Mouse (Mus musculus) intestine, postnatal 0 days (tissue): Measurements from ENCODE around the gene Xpot. TPM values are rescaled to one million over a fixed set of nuclear protein-coding genes. Genes with fewer than 3 reads are reported as not detected.

Source experiments
- ATAC-seq: fragments of 200-750 bp; cut with Nextera tagmentation; 2 replicates; pipeline ENCODE4 v1.8.0; 2017; ENCODE audit warnings: mild to moderate bottlenecking, moderate TSS enrichment, moderate library complexity
- H3K27ac ChIP-seq: fragments of 300-500 bp; sonication (generic); 2 replicates; pipeline ENCODE4 v1.5.1; 2014; ENCODE audit warnings: mild to moderate bottlenecking, low read depth, low read length, moderate library complexity
- H3K27me3 ChIP-seq: fragments of 300-500 bp; sonication (generic); replicated peaks from 2 replicates; pipeline ENCODE4 v1.6.1; 2014; ENCODE audit warnings: low read length, mixed read lengths; ENCODE audit not compliant: control insufficient read depth, insufficient read depth
- H3K36me3 ChIP-seq: fragments of 300-500 bp; sonication (generic); 2 replicates; pipeline ENCODE4 v1.6.1; 2014; ENCODE audit warnings: mild to moderate bottlenecking, moderate library complexity; ENCODE audit not compliant: control insufficient read depth, insufficient read depth
- H3K4me1 ChIP-seq: fragments of 300-500 bp; sonication (generic); replicated peaks from 2 replicates; pipeline ENCODE4 v1.6.1; 2014; ENCODE audit warnings: antibody characterized with exemption, low read length, mixed read lengths; ENCODE audit not compliant: control insufficient read depth, insufficient read depth
- H3K4me2 ChIP-seq: fragments of 300-500 bp; sonication (generic); replicated peaks from 2 replicates; pipeline ENCODE4 v1.6.1; 2014; ENCODE audit warnings: low read depth, mild to moderate bottlenecking, moderate library complexity
- H3K4me3 ChIP-seq: fragments of 300-500 bp; sonication (generic); 2 replicates; pipeline ENCODE4 v1.5.1; 2014; ENCODE audit warnings: low read depth, low read length
- H3K9ac ChIP-seq: fragments of 300-500 bp; sonication (generic); 2 replicates; pipeline ENCODE4 v1.6.1; 2014; ENCODE audit warnings: mild to moderate bottlenecking, low read depth, low read length
- H3K9me3 ChIP-seq: fragments of 300-500 bp; sonication (generic); 2 replicates; pipeline ENCODE4 v1.6.1; 2016; ENCODE audit warnings: mixed run types; ENCODE audit not compliant: control insufficient read depth
- CTCF ChIP-seq: sonication (generic); IDR thresholded peaks from 2 replicates; pipeline ENCODE4 v1.5.1; 2016; ENCODE audit warnings: low read depth, mild to moderate bottlenecking, control low read depth, antibody characterized with exemption, moderate library complexity
- WGBS: fragments of 180-500 bp; shearing (Covaris S2); extraction: QIAGEN DNeasy Blood & Tissue Kit; methylation state at CpG from one replicate; pipeline ENCODE4 v1.1.7; 2014; 5-methylcytosine and 5-hydroxymethylcytosine counted together
- polyA plus RNA-seq: library from polyadenylated mRNA; unstranded; fragments of >200 nt; fragmentation: Nextera tagmentation; extraction: Ambion mirVana; gene quantifications from 2 replicates; pipeline ENCODE4 v1.2.1, GENCODE M21; 2015

The Xpot gene
- polyA plus RNA-seq, 1 experiment from 2014 or later, result 19.5 TPM

DNA sequence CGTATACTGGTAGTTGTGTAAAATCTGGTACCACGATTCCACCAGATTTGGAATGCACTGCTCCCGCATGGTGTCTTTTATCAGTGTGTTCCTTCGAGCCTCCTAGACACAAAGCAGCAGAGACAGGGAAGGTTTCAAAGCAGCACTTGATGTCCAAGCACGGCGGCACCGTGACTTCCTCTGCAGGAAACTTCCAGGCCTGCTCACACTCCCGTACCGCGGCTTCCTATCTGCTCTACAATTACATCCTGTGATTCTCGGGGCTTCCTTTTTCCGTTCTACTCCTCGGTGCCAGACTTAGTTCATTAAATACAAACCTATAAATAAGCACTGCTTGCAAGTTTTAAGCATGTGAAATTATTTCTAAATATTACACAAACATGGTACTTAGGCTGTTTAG is 12.6 kb downstream of the Xpot start:
- H3K36me3 ChIP-seq, result peaks cover 78% of the 10 kb centered on the region
- no peak for TF ChIP-seq CTCF
- no peak overlapping the region for H3K9ac ChIP-seq
- 80% methylated on average over 13 of the region's 13 CpGs for WGBS
- no peaks in the 10 kb centered on the region for H3K9me3 ChIP-seq
- ATAC-seq, result no peak
- no peak overlapping the region for H3K27ac ChIP-seq
- H3K4me3 ChIP-seq, result no peak overlapping the region
- H3K4me2 ChIP-seq, result no peak overlapping the region
- H3K4me1 ChIP-seq, result 0 out of 2 replicates have a peak, but pooled peaks cover 2% of the 10 kb centered on the region
- H3K27me3 ChIP-seq, result no peaks in the 10 kb centered on the region

DNA sequence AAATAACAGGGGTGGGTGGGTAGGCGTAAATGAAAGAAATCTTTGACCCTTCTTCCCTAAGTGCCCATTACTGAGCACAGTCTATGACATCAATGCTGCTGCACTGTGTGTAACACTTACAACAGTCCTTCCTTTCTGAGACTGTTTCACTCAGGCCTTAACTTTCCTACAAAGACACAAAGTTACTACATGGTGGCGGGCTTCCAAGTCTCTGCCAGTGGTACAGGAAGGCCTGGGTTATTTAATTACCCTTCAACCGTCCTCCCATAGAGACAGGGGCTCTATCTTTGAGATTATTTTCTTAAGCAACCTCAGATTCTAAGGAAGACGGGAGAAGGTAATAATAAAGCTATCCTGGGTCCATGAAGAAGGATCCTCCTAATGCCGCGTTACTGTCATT is 13.7 kb downstream of the Xpot start:
- no peak for TF ChIP-seq CTCF
- peaks cover 80% of the 10 kb centered on the region for H3K36me3 ChIP-seq
- no peak overlapping the region for H3K4me2 ChIP-seq
- no peaks in the 10 kb centered on the region for H3K9me3 ChIP-seq
- ATAC-seq, result no peak
- H3K4me1 ChIP-seq, result 0 out of 2 replicates have a peak, but pooled peaks cover 2% of the 10 kb centered on the region
- 84% methylated on average over 6 of the region's 6 CpGs for WGBS
- H3K9ac ChIP-seq, result no peak overlapping the region
- no peaks in the 10 kb centered on the region for H3K27me3 ChIP-seq
- H3K27ac ChIP-seq, result no peak overlapping the region
- H3K4me3 ChIP-seq, result no peak overlapping the region

DNA sequence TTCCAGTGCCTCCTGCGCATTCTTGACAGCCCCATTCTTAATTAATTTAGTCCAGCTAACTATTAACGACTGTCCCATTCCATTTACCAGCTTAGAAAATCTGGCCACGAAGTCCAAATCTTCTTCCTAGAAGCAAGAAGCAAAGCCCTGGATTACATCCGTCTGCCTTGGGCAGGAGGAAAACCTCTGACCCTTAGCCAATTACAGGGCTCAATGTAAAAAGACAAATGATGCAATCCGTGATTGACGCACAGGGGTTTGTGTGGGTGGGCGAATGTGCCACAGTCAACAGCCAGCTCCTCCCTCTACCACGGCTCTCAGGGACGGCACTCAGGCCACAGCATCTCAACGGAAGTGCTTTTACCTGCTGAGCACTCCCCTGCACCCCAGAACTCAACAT is 14.5 kb downstream of the Xpot start:
- Histone ChIP-seq H3K4me1 (0 out of 2 replicates have a peak, but pooled peaks cover 2% of the 10 kb centered on the region), H3K4me3 (no peak overlapping the region), H3K9me3 (no peaks in the 10 kb centered on the region), H3K4me2 (no peak overlapping the region), H3K27ac (no peak overlapping the region), H3K9ac (no peak overlapping the region), H3K36me3 (peaks cover 83% of the 10 kb centered on the region), H3K27me3 (no peaks in the 10 kb centered on the region)
- ATAC-seq, result no peak
- no peak for TF ChIP-seq CTCF
- 79% methylated on average over 9 of the region's 10 CpGs for WGBS

DNA sequence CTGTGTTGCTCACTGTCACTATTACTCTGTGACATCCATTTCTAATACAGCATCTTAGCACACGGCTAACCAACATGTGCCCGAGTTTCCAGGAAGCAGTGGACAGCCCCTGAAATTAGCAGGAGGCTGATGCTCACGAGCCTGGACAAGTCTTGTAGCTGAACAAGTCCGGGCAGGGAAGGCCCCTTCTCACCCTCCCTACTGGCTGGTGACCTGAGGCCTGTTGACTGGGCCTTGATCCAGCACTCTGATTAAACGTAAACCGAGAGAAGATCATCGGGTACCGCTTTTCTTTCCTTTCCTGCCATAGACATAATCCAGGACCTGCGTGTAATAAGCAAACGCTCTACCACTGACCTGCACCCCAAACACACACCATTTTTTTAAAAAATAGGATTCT is 18.0 kb downstream of the Xpot start:
- H3K9me3 ChIP-seq, result no peaks in the 10 kb centered on the region
- no peaks in the 10 kb centered on the region for H3K27me3 ChIP-seq
- peaks cover 85% of the 10 kb centered on the region for H3K36me3 ChIP-seq
- WGBS, result 86% methylated on average over 10 of the region's 10 CpGs
- H3K27ac ChIP-seq, result no peak overlapping the region
- no peak overlapping the region for H3K9ac ChIP-seq
- H3K4me1 ChIP-seq, result no peaks in the 10 kb centered on the region
- no peak for TF ChIP-seq CTCF
- no peak overlapping the region for H3K4me3 ChIP-seq
- H3K4me2 ChIP-seq, result no peak overlapping the region
- no peak for ATAC-seq

DNA sequence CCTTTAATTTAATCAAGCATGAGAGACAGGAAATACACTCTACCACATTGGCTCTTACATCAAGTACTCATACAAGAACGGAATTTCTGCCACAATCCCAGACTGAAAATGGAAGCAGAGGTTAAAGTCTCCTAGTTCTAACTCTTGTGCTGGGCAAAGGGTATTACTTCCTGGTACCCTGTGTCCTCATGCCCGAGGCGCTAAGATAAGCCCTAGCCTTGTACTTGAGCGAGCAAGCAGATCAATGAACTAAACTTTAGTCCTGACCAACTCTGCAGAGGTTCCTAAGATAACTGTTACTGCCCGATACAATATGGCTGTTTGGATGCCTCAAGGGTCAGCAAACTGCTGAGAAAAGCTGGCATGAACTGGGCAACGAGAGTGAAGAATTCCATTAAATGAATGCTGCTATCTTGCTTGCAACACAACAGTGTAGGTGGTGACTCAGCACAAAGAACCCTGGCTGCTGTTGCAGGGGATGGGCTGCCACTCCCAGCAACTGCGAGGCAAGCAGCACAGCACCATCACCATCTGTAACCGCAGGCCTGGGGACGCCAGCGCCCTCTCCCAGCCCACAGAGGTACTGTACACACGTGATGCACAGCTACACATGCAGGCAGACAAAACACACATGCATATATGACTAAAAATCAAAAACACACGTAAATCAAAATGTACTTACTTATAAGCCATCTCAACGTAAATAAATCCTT is 21.3 kb downstream of the Xpot start:
- 67% methylated on average over 13 of the region's 13 CpGs for WGBS
- Histone ChIP-seq H3K9me3 (no peaks in the 10 kb centered on the region), H3K27ac (peak overlapping the region; percentile 42; the same call in 1 of the 2 replicates), H3K36me3 (peaks cover 93% of the 10 kb centered on the region), H3K4me1 (no peaks in the 10 kb centered on the region), H3K27me3 (no peaks in the 10 kb centered on the region), H3K9ac (no peak overlapping the region), H3K4me2 (no peak overlapping the region), H3K4me3 (no peak overlapping the region)
- TF ChIP-seq CTCF, result peak; percentile 52
- peak; percentile 92 for ATAC-seq

DNA sequence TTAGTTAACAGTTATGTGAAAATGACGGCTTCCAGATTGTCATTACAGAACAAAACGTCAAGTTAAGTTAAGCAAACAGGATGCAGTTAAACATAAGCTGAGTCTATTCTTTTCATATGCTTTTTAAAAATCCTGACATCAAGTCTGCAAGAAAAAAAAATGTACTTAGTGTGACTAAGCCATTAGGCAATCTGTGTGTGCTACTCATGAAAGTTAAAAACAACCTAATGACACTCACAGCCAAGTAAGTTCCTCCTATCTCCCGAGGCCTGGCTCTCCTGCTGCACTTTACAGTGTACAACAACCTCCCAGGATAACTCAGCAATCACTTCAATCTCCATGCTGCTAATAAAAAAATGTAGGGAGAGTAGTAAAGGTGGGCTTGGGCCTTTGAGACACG is 22.6 kb downstream of the Xpot start:
- peak overlapping the region; percentile 42; the same call in 1 of the 2 replicates for H3K27ac ChIP-seq
- no peak overlapping the region for H3K4me2 ChIP-seq
- no peak for TF ChIP-seq CTCF
- H3K4me1 ChIP-seq, result no peaks in the 10 kb centered on the region
- WGBS, result 79% methylated on average over 4 of the region's 4 CpGs
- H3K4me3 ChIP-seq, result no peak overlapping the region
- no peak overlapping the region for H3K9ac ChIP-seq
- ATAC-seq, result no peak
- peaks cover 95% of the 10 kb centered on the region for H3K36me3 ChIP-seq
- H3K9me3 ChIP-seq, result no peaks in the 10 kb centered on the region
- no peaks in the 10 kb centered on the region for H3K27me3 ChIP-seq
